Comparison of ENCODE assay signal across 7 mouse cellular contexts in genomic region chr5:118464931-118465801, GRCm38 (mm10).
DNase-seq lines count a peak whose midpoint lies in the region; ATAC-seq lines count a peak whose summit lies in the region.

No protein-coding gene starts in this region.

- no peaks in the 10 kb centered on the region for H3K36me3 ChIP-seq in forebrain, embryonic 11.5 days (ENCODE audit: control insufficient read depth, insufficient read depth, low read length)
- H3K36me3 ChIP-seq in limb, embryonic 11.5 days (ENCODE audit: control insufficient read depth, insufficient read depth, low read length), result no peaks in the 10 kb centered on the region
- H3K36me3 ChIP-seq in midbrain, embryonic 11.5 days (ENCODE audit: control insufficient read depth, insufficient read depth, low read length), result no peaks in the 10 kb centered on the region
- H3K36me3 ChIP-seq in stomach, embryonic 16.5 days (ENCODE audit: control insufficient read depth, insufficient read depth, low read length), result no peaks in the 10 kb centered on the region

- no peaks in the 10 kb centered on the region; the same call in 1 of the 2 replicates for H3K27me3 ChIP-seq in forebrain, embryonic 11.5 days (ENCODE audit: control insufficient read depth, insufficient read depth, low read length)
- H3K27me3 ChIP-seq in limb, embryonic 11.5 days (ENCODE audit: control insufficient read depth, insufficient read depth, low read length), result no peaks in the 10 kb centered on the region
- 0 out of 2 replicates have a peak, but pooled peaks cover 4% of the 10 kb centered on the region for H3K27me3 ChIP-seq in midbrain, embryonic 11.5 days (ENCODE audit: control insufficient read depth, insufficient read depth, low read length)
- H3K27me3 ChIP-seq in stomach, embryonic 16.5 days (ENCODE audit: control insufficient read depth, insufficient read depth, low read length), result no peaks in the 10 kb centered on the region

- H3K9me3 ChIP-seq in forebrain, embryonic 11.5 days (ENCODE audit: control insufficient read depth, low read length), result no peaks in the 10 kb centered on the region
- H3K9me3 ChIP-seq in limb, embryonic 11.5 days (ENCODE audit: control insufficient read depth, low read length), result no peaks in the 10 kb centered on the region
- H3K9me3 ChIP-seq in midbrain, embryonic 11.5 days (ENCODE audit: control insufficient read depth, low read length), result no peaks in the 10 kb centered on the region
- H3K9me3 ChIP-seq in stomach, embryonic 16.5 days (replicated peaks; ENCODE audit: control insufficient read depth, low read length), result no peaks in the 10 kb centered on the region

- peak overlapping the region; percentile 37; the same call in 1 of the 2 replicates for H3K27ac ChIP-seq in forebrain, embryonic 11.5 days (ENCODE audit: low read depth, low read length)
- H3K27ac ChIP-seq in limb, embryonic 11.5 days (replicated peaks; ENCODE audit: low read depth, low read length), result peak overlapping the region; percentile 80
- H3K27ac ChIP-seq in midbrain, embryonic 11.5 days (ENCODE audit: low read depth, low read length), result no peak overlapping the region
- peak overlapping the region; percentile 80 for H3K27ac ChIP-seq in stomach, embryonic 16.5 days (ENCODE audit: low read length)

- WGBS in forebrain, embryonic 11.5 days, result 4% methylated on average over 22 of the region's 22 CpGs
- 4% methylated on average over 22 of the region's 22 CpGs for WGBS in limb, embryonic 11.5 days
- WGBS in midbrain, embryonic 11.5 days, result 4% methylated on average over 22 of the region's 22 CpGs
- 5% methylated on average over 22 of the region's 22 CpGs for WGBS in stomach, embryonic 16.5 days

- H3K4me2 ChIP-seq in forebrain, embryonic 11.5 days (ENCODE audit: low read depth, low read length, severe bottlenecking), result peak overlapping the region; percentile 35
- H3K4me2 ChIP-seq in limb, embryonic 11.5 days (ENCODE audit: low read depth, severe bottlenecking), result peak overlapping the region; percentile 52
- peak overlapping the region; percentile 47 for H3K4me2 ChIP-seq in midbrain, embryonic 11.5 days
- peak overlapping the region; percentile 58 for H3K4me2 ChIP-seq in stomach, embryonic 16.5 days (ENCODE audit: low read depth, low read length)

- H3K9ac ChIP-seq in forebrain, embryonic 11.5 days (ENCODE audit: low read length), result peak overlapping the region; percentile 23; the same call in 1 of the 2 replicates
- H3K9ac ChIP-seq in limb, embryonic 11.5 days (ENCODE audit: low read length), result peak overlapping the region; percentile 5; the same call in 1 of the 2 replicates
- peak overlapping the region; percentile 40 for H3K9ac ChIP-seq in midbrain, embryonic 11.5 days (ENCODE audit: low read length)
- peak overlapping the region; percentile 56 for H3K9ac ChIP-seq in stomach, embryonic 16.5 days (ENCODE audit: low read length)

- peak; percentile 68 for ATAC-seq in forebrain, embryonic 11.5 days (replicated peaks; ENCODE audit: low FRiP score)
- ATAC-seq in limb, embryonic 11.5 days (ENCODE audit: insufficient number of reproducible peaks, low FRiP score, low TSS enrichment, low read depth), result peak; percentile 84
- ATAC-seq in midbrain, embryonic 11.5 days (ENCODE audit: low FRiP score), result peak; percentile 81
- peak; percentile 85 for ATAC-seq in stomach, embryonic 16.5 days (ENCODE audit: insufficient read depth, low FRiP score)

- DNase-seq in adrenal gland, adult 8-10 months, result peak; percentile 10
- peak; percentile 87 for DNase-seq in forebrain, embryonic 11.5 days (ENCODE audit: low spot score)
- peak; percentile 46 to 70 for DNase-seq in heart, postnatal 36 days
- peak; percentile 91 for DNase-seq in limb, embryonic 11.5 days (ENCODE audit: low spot score)
- peak; percentile 97 for DNase-seq in midbrain, embryonic 11.5 days (ENCODE audit: low spot score, missing footprints)
- DNase-seq in left cerebral cortex, adult 8-10 months (ENCODE audit: low spot score in 2 of 2), result no peak

- intact Hi-C loops in heart, postnatal 36 days (cut with DNase I), result no loop called here

- H3K4me3 ChIP-seq in forebrain, embryonic 11.5 days (ENCODE audit: low read depth, low read length), result peak overlapping the region; percentile 5
- peak overlapping the region; percentile 1; the same call in 1 of the 2 replicates for H3K4me3 ChIP-seq in limb, embryonic 11.5 days (ENCODE audit: low read depth, low read length)
- H3K4me3 ChIP-seq in midbrain, embryonic 11.5 days (ENCODE audit: low read depth, low read length), result peak overlapping the region; percentile 17
- H3K4me3 ChIP-seq in stomach, embryonic 16.5 days (replicated peaks; ENCODE audit: low read length), result peak overlapping the region; percentile 31

- H3K4me1 ChIP-seq in forebrain, embryonic 11.5 days (replicated peaks; ENCODE audit: control insufficient read depth, insufficient read depth, low read length), result peaks cover 13% of the 10 kb centered on the region; the same call in 1 of the 2 replicates
- H3K4me1 ChIP-seq in limb, embryonic 11.5 days (ENCODE audit: control insufficient read depth, insufficient read depth, low read length), result peaks cover 30% of the 10 kb centered on the region
- peaks cover 24% of the 10 kb centered on the region for H3K4me1 ChIP-seq in midbrain, embryonic 11.5 days (ENCODE audit: control insufficient read depth, insufficient read depth, low read length)
- H3K4me1 ChIP-seq in stomach, embryonic 16.5 days (ENCODE audit: control insufficient read depth, insufficient read depth, low read length), result peaks cover 20% of the 10 kb centered on the region

Comparison
In these comparisons a context has a peak if more than half of its experiments do, and no peak if none do; other contexts are left out.
1. DNase-seq: peak in adrenal gland, adult 8-10 months (single experiment), forebrain, embryonic 11.5 days (single experiment), heart, postnatal 36 days (2 of 2), limb, embryonic 11.5 days (single experiment) and midbrain, embryonic 11.5 days (single experiment); none in left cerebral cortex, adult 8-10 months (0 of 2).
2. H3K9ac ChIP-seq: peak in every context shown above with its lines; median percentile 56 in stomach, embryonic 16.5 days; 40 in midbrain, embryonic 11.5 days; 23 in forebrain, embryonic 11.5 days; 5 in limb, embryonic 11.5 days.
3. Peak in every context shown above with its lines, with median percentiles within 50 percentile points of each other: ATAC-seq, H3K4me2 ChIP-seq and H3K4me3 ChIP-seq.